Mouse (Mus musculus) E14TG2a.4 (cell line): ENCODE measurements at regions not wholly inside any gene's neighbourhood (a gene's known extent, or its start where the extent isn't known, plus 50 kb on each side); places are given as distances from the start of the nearest gene placed in this dataset.

Experiments used
- CTCF ChIP-seq: conservative IDR thresholded peaks from 2 replicates; pipeline ENCODE4 v1.5.1; 2014; ENCODE audit warnings: low read length
- NANOG ChIP-seq: IDR thresholded peaks from 2 replicates; pipeline ENCODE4 v1.6.1; 2014; ENCODE audit warnings: borderline replicate concordance, low read length, mixed read lengths
- POU5F1 ChIP-seq: IDR thresholded peaks from 2 replicates; pipeline ENCODE4 v1.6.1; 2014; ENCODE audit warnings: low read length, borderline replicate concordance

- TF ChIP-seq CTCF, result no peak
- TF ChIP-seq NANOG, result no peak
- TF ChIP-seq POU5F1, result no peak
Measured at GRCm38 (mm10) chr4:33716475-33717117, 207.8 kb upstream of the Cnr1 start.
